Mouse (Mus musculus): ENCODE data around the gene Acaca. TPM values are rescaled to one million over a fixed set of nuclear protein-coding genes. Genes with fewer than 3 reads are reported as not detected.

Gene Acaca
- polyA plus RNA-seq, 1 experiment from 2014 or later = 5.5 TPM

GRCm38 (mm10) chr11:84362633-84363243 is 233.3 kb downstream of the Acaca start:
- H3K4me1 ChIP-seq (replicated peaks; ENCODE audit: insufficient read depth, low read length) = no peaks in the 10 kb centered on the region
- no peak for ATAC-seq (replicated peaks; ENCODE audit: low FRiP score, low read depth)
- TF ChIP-seq CTCF (IDR thresholded peaks at IDR 0.05; ENCODE audit: low read depth) = no peak
- H3K4me2 ChIP-seq (ENCODE audit: low read length) = no peak overlapping the region
- no peak for DNase-seq (ENCODE audit: low spot score)
- H3K9ac ChIP-seq (ENCODE audit: low read depth, low read length) = no peak overlapping the region
- no peak overlapping the region for H3K4me3 ChIP-seq (replicated peaks; ENCODE audit: low read depth, low read length)
- no peak overlapping the region for H3K27ac ChIP-seq
- H3K9me3 ChIP-seq (replicated peaks; ENCODE audit: low read length) = no peaks in the 10 kb centered on the region
- WGBS = 40% methylated on average over 6 of the region's 6 CpGs
- no peaks in the 10 kb centered on the region for H3K27me3 ChIP-seq (ENCODE audit: insufficient read depth, low read length)
- H3K36me3 ChIP-seq (ENCODE audit: insufficient read depth, low read length) = peaks cover 3% of the 10 kb centered on the region; the same call in 1 of the 2 replicates

- Histone ChIP-seq H3K27ac (no peak overlapping the region), H3K4me1 (replicated peaks; ENCODE audit: insufficient read depth, low read length) (no peaks in the 10 kb centered on the region), H3K27me3 (ENCODE audit: insufficient read depth, low read length) (no peaks in the 10 kb centered on the region), H3K4me3 (replicated peaks; ENCODE audit: low read depth, low read length) (no peak overlapping the region), H3K4me2 (ENCODE audit: low read length) (no peak overlapping the region), H3K9me3 (replicated peaks; ENCODE audit: low read length) (no peaks in the 10 kb centered on the region), H3K9ac (ENCODE audit: low read depth, low read length) (no peak overlapping the region), H3K36me3 (ENCODE audit: insufficient read depth, low read length) (peaks cover 3% of the 10 kb centered on the region; the same call in 1 of the 2 replicates)
- ATAC-seq (replicated peaks; ENCODE audit: low FRiP score, low read depth) (no peak), DNase-seq (ENCODE audit: low spot score) (no peak)
- TF ChIP-seq CTCF (IDR thresholded peaks at IDR 0.05; ENCODE audit: low read depth) = peak; percentile 27; the same call in 1 of the 2 replicates
- 89% methylated on average over 1 of the region's 1 CpGs for WGBS
Measured at GRCm38 (mm10) chr11:84365313-84365712, 235.8 kb downstream of the Acaca start.

DNA sequence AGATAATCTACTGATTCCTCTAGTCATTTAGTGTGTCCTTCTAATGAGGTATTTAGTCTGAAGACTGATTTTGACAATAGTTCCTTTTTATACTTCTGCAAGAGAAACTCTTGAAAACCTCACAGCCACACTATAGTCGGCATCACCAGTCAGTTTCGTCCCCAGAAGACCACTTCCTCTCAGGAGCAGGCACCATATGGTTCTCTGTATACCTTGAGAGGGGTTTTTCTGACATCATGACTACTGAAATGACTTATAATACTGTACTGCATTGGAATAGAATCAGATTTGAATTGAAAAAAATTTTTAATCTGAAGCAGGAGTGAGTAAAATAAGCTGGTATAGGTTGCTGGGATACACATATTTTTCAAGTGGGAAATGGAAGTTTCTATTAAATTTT is 239.4 kb downstream of the Acaca start:
- Histone ChIP-seq H3K9me3 (replicated peaks; ENCODE audit: low read length) (no peaks in the 10 kb centered on the region), H3K4me1 (replicated peaks; ENCODE audit: insufficient read depth, low read length) (no peaks in the 10 kb centered on the region), H3K27me3 (ENCODE audit: insufficient read depth, low read length) (no peaks in the 10 kb centered on the region), H3K27ac (no peak overlapping the region), H3K4me3 (replicated peaks; ENCODE audit: low read depth, low read length) (no peak overlapping the region), H3K4me2 (ENCODE audit: low read length) (no peak overlapping the region), H3K9ac (ENCODE audit: low read depth, low read length) (no peak overlapping the region), H3K36me3 (ENCODE audit: insufficient read depth, low read length) (peaks cover 6% of the 10 kb centered on the region)
- 78% methylated on average over 2 of the region's 2 CpGs for WGBS
- no peak for TF ChIP-seq CTCF (IDR thresholded peaks at IDR 0.05; ENCODE audit: low read depth)
- no peak for DNase-seq (ENCODE audit: low spot score)
- ATAC-seq (replicated peaks; ENCODE audit: low FRiP score, low read depth) = no peak

DNA sequence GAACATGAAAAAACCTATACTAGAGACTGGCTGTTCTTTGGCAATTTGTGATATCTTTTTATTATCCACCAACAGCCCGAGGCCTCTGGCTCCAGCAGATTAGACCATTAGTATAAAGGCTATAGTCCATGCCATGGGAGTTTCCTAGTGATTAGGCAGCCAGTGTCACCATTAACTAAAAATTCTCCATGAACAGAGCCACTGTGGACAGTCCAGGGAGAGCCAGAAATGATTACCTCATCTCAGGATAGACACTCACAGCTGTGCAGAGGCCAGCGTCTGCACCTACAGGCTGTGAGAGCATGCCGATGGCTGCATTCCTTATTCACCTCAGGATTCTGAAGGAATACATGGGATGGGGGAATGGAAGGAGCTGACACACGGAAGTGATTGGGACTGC is 243.7 kb downstream of the Acaca start:
- TF ChIP-seq CTCF (IDR thresholded peaks at IDR 0.05; ENCODE audit: low read depth) = no peak
- no peak overlapping the region for H3K4me2 ChIP-seq (ENCODE audit: low read length)
- DNase-seq (ENCODE audit: low spot score) (no peak), ATAC-seq (replicated peaks; ENCODE audit: low FRiP score, low read depth) (no peak)
- H3K27me3 ChIP-seq (ENCODE audit: insufficient read depth, low read length) = no peaks in the 10 kb centered on the region
- H3K4me1 ChIP-seq (replicated peaks; ENCODE audit: insufficient read depth, low read length) = no peaks in the 10 kb centered on the region
- peaks cover 3% of the 10 kb centered on the region; the same call in 1 of the 2 replicates for H3K36me3 ChIP-seq (ENCODE audit: insufficient read depth, low read length)
- 88% methylated on average over 4 of the region's 4 CpGs for WGBS
- H3K27ac ChIP-seq = no peak overlapping the region
- H3K4me3 ChIP-seq (replicated peaks; ENCODE audit: low read depth, low read length) = no peak overlapping the region
- H3K9ac ChIP-seq (ENCODE audit: low read depth, low read length) = no peak overlapping the region
- H3K9me3 ChIP-seq (replicated peaks; ENCODE audit: low read length) = no peaks in the 10 kb centered on the region

DNA sequence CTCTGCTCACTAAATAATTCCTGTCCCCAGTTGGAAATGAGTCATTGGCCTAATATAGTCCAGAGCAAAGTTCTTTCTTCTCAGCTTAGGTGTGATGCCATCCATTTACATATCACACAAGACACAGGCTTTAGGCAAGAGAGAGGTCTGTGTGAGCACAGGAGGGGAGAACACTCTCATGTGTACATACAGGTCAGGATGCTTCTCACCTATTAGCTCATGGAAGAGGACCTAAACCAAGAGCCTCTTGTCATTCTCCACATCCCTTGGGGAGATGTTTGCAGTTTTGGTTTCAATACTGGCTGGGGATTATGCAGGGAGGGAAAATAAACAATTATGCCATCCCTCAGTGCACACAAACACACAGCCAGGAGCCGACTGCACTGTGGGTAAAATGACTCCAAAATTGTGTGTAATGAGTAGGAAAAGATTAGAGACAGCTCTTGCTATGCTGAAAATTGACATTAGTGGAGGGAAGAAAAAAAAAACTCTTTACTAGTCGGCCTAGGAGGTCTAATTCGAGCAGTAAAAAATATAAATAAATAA is 246.6 kb downstream of the Acaca start:
- 56% methylated on average over 3 of the region's 3 CpGs for WGBS
- no peak overlapping the region for H3K27ac ChIP-seq
- no peak overlapping the region for H3K4me3 ChIP-seq (replicated peaks; ENCODE audit: low read depth, low read length)
- H3K9me3 ChIP-seq (replicated peaks; ENCODE audit: low read length) = no peaks in the 10 kb centered on the region
- H3K27me3 ChIP-seq (ENCODE audit: insufficient read depth, low read length) = no peaks in the 10 kb centered on the region
- TF ChIP-seq CTCF (IDR thresholded peaks at IDR 0.05; ENCODE audit: low read depth) = no peak
- no peaks in the 10 kb centered on the region for H3K4me1 ChIP-seq (replicated peaks; ENCODE audit: insufficient read depth, low read length)
- peaks cover 3% of the 10 kb centered on the region; the same call in 1 of the 2 replicates for H3K36me3 ChIP-seq (ENCODE audit: insufficient read depth, low read length)
- no peak overlapping the region for H3K4me2 ChIP-seq (ENCODE audit: low read length)
- H3K9ac ChIP-seq (ENCODE audit: low read depth, low read length) = no peak overlapping the region
- ATAC-seq (replicated peaks; ENCODE audit: low FRiP score, low read depth) (no peak), DNase-seq (ENCODE audit: low spot score) (no peak)

- TF ChIP-seq CTCF (IDR thresholded peaks at IDR 0.05; ENCODE audit: low read depth) = no peak
- H3K27ac ChIP-seq = no peak overlapping the region
- H3K4me2 ChIP-seq (ENCODE audit: low read length) = no peak overlapping the region
- H3K4me1 ChIP-seq (replicated peaks; ENCODE audit: insufficient read depth, low read length) = no peaks in the 10 kb centered on the region
- H3K9ac ChIP-seq (ENCODE audit: low read depth, low read length) = no peak overlapping the region
- H3K9me3 ChIP-seq (replicated peaks; ENCODE audit: low read length) = no peaks in the 10 kb centered on the region
- peaks cover 3% of the 10 kb centered on the region; the same call in 1 of the 2 replicates for H3K36me3 ChIP-seq (ENCODE audit: insufficient read depth, low read length)
- ATAC-seq (replicated peaks; ENCODE audit: low FRiP score, low read depth) (no peak), DNase-seq (ENCODE audit: low spot score) (no peak)
- no peak overlapping the region for H3K4me3 ChIP-seq (replicated peaks; ENCODE audit: low read depth, low read length)
- H3K27me3 ChIP-seq (ENCODE audit: insufficient read depth, low read length) = no peaks in the 10 kb centered on the region
- 81% methylated on average over 13 of the region's 13 CpGs for WGBS
Measured at GRCm38 (mm10) chr11:84376510-84377365, 247.3 kb downstream of the Acaca start.

All from kidney, postnatal 0 days (tissue).